Mouse (Mus musculus) gastrocnemius, adult 8-10 months (tissue): Measurements from ENCODE around the gene Scnn1g. TPM values are rescaled to one million over a fixed set of nuclear protein-coding genes. Genes with fewer than 3 reads are reported as not detected.

Experiments
- DNase-seq, 2 experiments: peaks; one replicate each; pipeline ENCODE4 v3.0.0; 2022; ENCODE audit warnings: low spot score in 2 of 2
- total RNA-seq, 4 experiments: library from RNA; stranded (reverse); gene quantifications; 2 replicates each; pipeline ENCODE4 v1.2.4; 2022

Gene Scnn1g
- not detected for total RNA-seq

DNA sequence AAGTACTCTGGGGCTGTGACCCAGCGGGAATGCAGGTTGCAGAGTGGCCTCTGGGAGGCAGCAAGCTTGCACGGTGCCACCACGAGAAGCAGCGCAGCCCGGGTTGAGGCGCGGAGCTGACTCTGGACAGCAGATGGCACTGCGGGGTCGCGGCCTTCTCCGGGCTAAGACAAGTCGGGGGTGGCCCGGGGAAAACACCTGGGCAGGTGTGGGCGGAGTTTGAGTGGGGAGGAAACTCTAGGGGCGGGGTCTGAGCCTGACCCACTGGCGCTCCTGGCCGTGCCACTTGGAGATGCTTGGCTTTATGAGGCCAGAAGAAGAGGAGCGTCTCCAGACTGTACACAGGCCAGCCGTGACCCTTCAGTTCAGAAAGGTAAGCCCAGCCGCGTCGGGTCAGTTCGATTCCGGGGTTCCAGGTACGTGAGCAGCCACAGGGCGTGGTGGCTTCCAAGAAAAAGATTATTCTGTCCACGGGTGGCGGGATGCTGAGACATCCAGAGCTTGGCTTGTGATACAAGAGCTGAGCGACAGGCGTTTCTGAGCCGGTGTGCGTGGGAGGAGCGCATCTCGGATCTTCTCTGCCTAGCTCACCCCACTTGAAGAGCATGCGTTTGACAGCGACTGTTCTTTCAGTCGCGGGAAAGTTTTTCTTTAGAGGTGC lies at the start of gene Scnn1g:
Gene Scnn1g (plus strand): TSS at position 309 of the 661 bp plus-strand sequence.
- DNase-seq = peak; percentile 42 to 55

DNA sequence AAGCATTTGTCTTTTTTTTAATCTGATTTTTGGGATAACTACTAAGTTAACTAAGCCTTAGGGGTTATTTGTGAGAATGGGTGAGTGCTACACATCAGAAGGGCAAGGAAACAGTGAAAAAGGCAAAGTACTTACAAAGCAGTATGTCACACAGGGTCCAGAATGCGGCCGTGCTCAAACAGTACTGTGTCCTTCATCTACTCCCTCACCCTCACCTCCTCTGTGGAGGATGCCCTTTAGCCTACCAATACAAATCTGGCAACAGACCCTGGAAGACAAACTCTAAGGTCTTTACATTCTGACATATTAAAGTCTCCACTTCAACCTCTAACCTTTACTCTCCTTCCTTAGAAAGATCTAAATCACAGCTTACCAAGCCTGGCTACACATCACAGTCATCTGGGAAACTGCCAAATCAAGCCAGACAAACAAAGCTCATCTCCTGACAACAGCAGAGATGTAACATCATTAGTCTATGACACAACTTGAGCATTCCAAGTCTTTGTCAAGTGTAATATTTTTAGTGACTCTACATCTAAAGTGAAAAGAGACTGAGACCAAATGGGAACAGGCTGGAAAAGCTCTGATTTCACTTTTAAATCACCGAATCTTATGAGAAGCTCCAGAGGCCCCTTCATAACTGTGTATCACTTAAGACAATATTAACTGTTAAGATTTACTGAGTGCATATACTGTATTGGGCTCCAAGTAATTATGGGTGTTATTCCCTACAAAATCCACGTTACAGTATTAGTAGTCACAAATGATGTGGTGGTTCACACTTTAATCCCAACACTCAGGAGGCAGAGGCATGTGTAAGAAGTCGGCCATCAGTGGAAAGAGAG lies 48.9 kb upstream of the Scnn1g start:
- DNase-seq = no peak

DNA sequence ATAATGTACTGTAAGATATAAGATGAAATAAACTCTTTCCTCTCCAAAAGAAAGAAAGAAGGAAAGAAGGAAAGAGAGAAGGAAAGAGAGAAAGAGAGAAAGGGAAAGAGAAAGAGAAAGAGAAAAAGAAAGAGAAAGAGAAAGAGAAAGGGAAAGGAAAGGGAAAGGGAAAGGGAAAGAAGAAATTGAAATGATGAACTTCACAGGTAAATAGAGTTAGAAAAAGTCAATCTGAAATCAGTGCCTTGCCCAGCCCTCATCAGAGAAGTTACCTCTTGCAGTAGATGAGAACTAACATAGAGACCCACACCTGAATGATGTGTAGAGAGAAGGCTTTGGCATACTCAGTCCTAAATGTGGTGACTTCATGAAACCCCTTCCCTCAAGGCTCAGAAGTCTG lies 44.9 kb upstream of the Scnn1g start:
- no peak for DNase-seq

DNA sequence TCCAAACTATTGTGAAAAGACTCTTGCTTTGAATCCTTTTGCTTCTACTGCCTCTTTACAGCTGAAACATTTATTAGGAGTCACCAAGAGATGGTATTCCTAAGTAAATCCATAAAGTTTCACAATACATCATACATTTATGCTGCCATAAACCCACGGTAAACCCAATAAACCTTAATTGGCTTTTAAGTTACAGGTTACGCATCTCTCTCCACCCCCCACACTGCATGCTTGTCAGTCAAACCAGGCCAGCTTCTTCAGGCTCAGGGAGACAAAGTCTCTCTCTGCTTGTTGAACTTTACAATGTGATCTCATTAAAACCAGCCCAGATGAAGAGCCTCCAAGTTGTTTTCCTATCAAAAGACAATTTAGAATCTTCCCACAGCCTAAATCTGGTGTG lies 42.5 kb upstream of the Scnn1g start:
- no peak for DNase-seq

DNA sequence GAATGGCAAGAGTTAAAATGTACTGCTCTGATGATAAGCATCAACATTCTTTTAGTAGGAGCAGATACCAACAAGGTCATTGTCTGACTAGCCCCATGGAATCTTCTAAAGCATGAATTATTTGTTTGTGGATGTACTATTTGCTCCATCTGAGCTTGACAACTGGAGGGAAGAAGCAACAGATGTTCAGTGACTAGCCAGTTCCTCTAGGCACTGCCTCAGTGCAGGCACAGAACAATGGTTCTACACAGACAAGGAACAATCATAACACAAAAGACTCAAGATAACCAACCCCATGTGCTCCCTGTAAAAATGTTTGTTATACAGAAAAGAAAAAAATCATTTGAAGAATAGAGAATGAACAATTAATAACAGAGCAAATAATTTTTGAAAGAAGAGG lies 37.1 kb upstream of the Scnn1g start:
- no peak for DNase-seq

DNA sequence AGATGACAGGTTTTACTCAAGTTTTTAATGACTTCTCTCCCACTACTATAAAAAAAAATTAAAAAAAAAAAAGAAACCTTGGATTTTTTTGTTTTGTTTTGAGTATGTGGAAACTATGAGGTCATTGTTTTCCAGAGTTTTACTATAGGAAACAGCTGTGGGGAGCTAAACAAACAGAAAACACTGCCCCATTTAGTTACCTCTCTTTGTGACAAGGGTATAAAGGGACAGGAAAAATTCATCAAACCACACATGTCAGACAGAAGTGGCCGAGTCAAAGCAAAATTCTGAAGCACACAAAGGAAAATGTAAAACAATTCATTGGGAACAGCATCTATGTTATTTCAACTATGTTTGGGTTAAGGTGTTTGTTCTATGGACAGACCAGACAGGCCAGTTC lies 36.7 kb upstream of the Scnn1g start:
- no peak for DNase-seq

DNA sequence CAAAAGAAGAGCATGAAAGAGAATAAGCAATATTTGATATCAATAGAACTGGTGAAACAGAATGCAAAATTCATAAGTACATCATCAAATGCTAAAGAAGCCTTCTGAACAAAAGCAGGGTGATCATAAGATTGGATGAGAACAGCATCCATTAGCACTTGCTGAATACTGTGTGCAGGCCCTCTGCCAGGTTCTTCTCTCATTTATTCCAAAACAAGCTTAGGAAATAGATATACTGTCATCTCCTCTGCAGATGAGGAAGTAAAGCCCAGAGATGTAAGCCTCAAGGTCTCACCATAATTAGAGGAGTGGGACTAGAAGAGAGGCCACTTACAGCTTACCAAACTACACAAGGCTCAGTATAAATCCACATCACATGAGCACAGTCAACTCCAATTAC lies 35.1 kb upstream of the Scnn1g start:
- DNase-seq = no peak

DNA sequence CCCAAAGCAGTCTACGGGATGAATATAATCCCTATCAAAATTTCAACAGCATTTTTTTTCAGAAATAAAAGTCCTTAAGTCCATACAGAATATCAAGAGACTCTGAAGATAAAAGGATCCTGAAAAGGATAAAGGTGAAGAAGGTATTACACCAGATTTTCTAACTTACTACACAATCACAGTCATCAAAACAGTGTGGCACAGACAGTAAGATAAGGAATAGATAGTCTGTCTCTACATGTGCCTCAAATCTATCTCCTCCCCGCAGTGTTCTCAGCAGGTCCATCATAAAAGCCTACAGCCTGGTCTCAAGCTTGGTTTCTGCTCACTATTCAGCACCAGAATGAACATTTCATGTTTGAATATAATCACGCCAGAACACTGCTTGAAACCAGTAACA lies 33.8 kb upstream of the Scnn1g start:
- no peak for DNase-seq

DNA sequence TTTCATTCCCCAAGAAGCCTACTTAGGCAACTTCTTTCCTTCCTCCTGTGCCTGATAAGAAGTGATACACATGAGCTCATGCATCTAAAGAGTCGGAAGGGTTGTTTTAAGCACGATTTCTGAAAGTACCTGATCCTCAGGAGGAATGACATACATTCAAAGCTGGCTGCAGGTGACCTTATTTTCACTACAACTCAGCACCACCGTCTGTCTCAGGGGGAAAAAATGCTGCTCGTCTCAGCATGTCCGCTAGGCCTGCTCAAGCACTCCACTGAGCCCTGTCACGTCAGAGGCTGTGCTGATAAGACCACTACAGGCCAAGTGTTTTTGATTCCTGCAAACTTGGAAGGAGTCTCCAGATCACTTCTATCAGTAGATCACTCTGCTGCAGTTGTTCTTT lies 32.3 kb upstream of the Scnn1g start:
- DNase-seq = no peak

DNA sequence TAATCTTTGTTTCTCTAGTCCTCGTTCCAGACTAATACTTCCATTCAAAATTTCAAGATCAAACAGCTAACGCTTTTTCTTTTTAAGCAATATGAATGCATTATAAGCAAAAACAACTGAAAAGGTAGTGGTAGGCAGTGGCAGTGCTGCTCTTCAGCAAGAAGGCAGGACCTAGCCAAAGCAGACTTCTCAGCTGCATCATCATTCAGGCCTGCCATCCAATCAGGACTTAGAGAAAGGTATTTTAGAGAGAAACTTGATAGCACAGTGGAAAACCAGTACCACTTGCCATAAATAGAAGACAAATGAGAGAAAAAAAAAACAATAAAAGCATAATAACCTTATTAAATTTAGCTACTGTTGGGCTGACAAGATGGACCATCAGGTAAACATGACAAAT lies 29.2 kb upstream of the Scnn1g start:
- no peak for DNase-seq

DNA sequence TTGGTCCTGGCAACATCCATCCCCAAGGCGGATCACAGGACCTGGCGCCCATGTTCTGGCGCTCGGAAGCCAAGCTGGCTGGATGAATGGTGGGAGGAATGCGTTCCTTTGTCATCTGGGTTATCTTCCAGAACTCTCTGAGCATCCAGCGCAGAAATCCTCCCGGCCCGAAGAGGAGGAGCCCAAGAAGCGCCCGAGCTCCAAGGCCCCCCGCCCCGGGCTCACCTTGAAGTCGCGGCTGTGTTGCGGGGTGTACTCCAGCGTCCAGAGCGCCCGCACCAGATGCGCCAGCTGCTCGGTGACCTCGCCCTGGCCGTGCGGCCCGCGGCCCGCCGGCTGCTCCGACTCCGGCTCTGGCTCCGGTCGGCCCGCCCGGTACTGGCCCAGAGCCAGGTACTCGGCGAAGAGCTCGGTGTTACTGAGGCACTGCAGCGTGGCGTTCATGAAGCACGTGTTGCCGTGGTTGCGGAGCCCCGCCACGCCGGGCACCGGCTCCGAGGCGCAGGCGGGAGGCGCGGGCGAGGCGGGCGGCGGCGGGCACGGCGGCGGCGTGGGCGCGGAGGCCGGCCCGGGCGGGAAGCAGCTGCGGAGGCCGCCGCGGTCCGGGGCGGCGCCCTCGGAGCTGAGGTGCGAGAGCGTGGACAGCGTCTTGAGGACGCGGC lies 27.7 kb upstream of the Scnn1g start:
- DNase-seq = peak; percentile 16 to 33

DNA sequence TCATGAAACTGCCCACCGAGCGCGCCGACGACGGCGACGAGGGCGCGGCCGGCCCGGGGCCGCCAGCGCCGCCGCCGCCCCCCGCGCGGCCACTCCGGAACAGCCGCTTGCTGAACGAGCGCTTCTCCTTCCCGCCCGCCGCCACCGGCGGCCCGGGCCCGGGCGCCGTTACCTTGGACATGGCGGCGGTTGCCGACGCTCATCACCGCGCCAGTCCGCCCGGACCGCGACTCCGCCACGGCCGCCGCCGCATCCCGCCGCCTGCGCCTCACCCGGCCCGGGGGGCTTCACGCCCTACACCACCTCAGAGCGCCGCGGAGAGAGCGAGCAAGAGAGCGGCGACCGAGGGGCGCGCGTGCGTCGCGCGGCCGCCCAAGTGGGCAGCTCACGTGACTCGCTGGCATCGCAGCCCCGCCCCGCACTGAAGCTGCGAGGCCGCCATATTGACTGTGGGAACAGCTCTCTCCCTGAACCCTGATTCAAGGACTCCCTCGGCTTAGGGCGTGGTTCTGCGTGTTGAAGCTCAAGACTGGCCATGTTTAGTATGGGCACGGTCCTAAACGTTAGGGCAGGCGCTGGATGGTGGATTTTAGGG lies 27.1 kb upstream of the Scnn1g start, which contains the start of gene Usp31:
Gene Usp31 (minus strand): TSS at position 181 of the 595 bp plus-strand sequence.
- DNase-seq = peak; percentile 87 to 91

DNA sequence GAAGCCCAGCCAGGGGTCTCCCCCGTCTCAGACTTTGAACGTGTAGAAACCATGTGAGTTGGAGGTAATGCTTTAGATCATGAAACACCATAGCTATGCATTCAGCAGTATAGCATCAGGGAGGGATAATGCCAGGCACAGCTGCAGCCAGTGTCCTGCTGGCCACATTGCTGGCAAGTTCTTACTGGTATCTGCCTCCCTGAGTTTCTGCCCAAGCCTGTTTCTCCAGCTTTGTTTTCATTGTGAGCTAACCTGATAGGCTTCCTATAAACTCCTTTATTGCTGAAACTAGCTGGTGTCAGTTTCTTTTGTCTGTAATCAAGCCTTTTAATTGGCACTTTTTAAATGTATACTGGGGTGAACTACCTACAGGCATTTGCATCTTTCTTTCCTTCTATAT lies 23.1 kb upstream of the Scnn1g start:
- no peak for DNase-seq

DNA sequence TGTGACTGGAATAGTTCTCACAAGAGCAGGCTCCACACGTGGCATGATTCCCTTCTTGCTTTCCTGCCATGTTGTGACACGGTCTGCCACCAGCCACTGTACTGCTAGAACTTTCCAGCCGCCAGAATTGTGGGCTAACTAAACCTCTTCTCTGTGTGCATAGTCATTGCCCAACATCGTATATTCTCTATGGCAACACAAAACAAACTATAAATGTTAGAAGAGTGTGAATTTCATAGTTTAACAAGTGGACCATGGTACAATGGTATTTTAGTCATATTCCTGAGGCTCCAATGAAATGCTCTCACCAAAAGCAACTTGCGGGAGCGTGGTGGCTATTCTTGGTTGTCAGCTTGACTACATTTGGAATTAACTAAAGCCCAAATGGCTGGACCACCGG lies 17.2 kb upstream of the Scnn1g start:
- DNase-seq = no peak

DNA sequence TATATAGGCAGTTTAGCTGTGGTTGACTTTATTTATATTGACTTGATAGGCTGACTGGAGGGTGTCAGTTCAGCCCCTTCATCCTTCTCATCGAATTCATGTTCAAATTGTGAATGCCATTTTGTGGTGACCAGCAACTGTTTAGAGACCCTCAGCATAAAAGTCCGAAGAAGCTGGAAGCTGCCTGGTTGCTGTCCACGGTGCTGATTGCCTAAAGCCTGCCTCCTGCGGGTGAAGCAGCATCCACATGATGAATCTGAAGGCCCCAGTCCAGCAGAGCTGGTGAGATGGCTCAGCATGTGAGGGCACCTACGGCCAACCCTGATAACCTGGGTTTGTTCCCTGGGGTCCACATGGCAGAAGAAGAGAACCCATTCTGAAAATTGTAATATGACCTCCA lies 4.1 kb upstream of the Scnn1g start:
- DNase-seq = no peak

DNA sequence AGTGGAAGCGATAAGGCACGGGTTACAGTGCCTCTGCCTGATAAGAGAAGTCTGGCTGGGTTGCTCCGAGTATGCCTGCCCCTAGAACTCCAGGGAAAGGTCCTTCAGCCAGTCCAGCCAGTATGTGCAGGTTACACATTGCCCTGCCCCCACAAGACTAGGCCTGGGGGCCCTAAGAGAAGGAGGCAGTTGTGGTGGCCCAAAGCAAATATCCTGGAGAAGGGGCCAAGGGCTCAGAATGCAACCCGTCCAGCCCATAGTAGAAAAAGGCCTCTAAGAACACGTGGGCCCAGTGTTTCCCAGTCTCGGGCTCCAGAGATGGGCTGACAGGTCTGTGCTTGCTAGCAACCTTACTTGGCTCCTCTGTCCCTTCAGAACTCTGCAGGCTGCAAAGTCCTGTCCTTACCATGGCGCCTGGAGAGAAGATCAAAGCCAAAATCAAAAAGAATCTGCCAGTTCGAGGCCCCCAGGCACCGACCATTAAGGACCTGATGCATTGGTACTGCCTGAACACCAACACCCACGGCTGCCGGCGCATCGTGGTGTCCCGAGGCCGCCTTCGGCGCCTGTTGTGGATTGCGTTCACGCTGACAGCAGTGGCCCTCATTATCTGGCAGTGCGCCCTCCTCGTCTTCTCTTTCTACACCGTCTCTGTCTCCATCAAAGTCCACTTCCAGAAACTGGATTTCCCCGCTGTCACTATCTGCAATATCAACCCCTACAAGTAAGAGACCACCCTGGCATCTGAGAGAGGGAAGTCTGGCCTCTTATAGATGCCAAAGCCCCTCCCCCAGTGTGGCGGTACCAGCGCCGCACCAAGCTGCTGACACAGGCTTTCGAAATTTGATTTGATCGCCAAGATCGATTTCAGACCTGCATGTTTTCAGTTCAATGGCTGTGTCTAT lies 3.5 kb downstream of the Scnn1g start:
- DNase-seq = no peak

DNA sequence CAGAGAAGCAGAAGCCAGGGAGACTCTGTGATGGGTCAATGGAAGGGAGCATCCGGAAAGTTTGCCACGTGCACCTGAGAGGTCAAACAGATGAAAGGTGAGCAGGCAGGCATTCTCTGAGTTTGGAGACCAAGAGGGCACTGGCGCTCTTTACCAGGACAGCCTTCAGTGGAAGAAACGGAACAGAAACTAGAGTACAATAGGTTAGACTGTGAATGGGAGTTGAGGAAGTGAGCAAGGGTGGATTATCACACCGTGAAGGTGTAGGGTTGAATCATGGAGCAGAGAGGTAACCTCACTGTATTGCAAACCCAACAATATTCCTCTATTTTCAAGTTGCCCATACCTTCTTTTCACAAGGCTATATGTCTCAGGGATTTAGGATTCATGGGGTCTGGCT lies 16.0 kb downstream of the Scnn1g start:
- DNase-seq = no peak

DNA sequence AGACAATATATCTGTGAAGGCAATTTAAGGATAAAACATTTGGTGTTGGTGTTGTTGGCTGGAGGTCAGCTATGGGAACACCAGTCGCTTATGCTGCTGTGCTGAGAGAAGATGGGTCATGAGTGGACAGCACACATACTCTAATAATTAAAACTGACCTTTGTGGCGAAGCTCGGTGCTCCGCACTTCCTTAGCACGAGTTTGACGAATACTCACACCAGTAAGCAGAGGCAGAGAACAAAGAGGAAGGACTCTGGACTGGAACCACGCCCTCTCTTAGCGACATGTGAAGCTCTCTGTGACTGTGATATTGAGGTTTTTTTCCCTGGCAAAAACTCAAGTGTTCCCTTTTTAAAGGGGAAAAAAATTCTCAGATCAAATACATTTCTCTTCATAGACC lies 20.5 kb downstream of the Scnn1g start:
- no peak for DNase-seq

DNA sequence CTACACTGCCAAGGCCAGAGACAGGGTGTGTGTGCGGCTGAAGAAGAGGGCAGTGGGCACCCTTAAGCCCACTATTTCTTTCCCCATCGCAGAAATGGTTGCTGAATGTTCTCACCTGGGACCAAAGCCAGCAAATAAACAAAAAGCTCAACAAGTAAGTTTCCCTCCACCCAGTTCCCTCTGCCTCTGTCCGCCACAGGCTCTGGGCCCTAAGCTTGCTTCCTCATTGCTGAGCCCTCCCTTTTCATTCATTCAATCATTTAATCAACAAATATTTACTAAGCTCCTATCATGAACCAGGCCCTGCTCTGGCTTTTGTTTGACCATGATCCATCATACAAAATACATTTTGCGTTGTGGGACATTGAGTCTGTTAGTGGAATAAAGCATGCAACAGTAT lies 29.0 kb downstream of the Scnn1g start:
- no peak for DNase-seq

DNA sequence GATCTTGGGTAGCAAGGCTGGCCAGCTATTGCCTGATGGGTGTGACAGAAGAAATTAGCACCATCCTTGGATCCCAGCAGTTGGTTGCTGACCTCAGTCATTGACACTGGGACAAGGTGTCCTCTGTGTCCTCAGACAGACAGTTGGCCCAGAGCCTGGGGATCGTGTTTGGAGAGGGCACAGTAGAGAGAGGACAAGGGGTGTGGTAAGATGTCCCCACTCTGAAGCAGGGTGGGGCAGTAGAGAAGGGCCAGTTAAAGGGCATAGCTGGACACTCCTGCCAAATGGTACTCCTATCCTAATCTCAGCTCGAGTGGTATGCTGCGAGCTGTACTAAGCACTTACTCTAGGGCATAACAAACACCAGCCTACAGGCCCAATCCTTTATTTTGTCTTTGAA lies 33.6 kb downstream of the Scnn1g start:
- no peak for DNase-seq

DNA sequence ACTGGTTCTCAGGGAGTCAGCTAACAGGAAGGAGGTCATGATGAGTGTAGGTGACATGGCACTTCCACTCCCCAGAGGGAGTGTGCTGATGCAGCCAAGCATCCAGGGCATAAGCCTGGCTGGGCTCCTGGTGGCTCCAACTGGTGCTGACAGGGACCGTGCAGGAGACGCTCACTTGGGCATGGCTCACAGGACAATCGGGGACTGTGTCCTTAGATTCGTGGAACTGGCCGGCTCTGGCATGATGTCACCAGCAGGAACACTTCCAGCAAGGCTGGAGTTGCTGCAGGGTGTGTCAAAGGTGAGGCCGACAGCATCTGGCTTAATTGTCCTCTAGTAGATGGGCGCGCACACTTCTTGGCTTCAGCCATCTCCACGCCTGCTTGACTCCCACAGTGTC lies 34.7 kb downstream of the Scnn1g start:
- DNase-seq = no peak
